Mouse (Mus musculus) heart, embryonic 10.5 days (tissue): ENCODE measurements at regions not wholly inside any gene's neighbourhood (a gene's known extent, or its start where the extent isn't known, plus 50 kb on each side); places are given as distances from the start of the nearest gene placed in this dataset.

Source experiments
- DNase-seq: peaks from one replicate; pipeline ENCODE4 v3.0.0-alpha.2; 2017; ENCODE audit warnings: low spot score
- H3K27ac ChIP-seq: fragments of 300-500 bp; sonication (generic); 2 replicates; pipeline ENCODE4 v1.5.1; 2016; ENCODE audit warnings: mild to moderate bottlenecking
- H3K27me3 ChIP-seq: fragments of 300-500 bp; sonication (generic); 2 replicates; pipeline ENCODE4 v1.6.1; 2016; ENCODE audit warnings: mild to moderate bottlenecking; ENCODE audit not compliant: poor library complexity, insufficient read depth, severe bottlenecking
- H3K36me3 ChIP-seq: fragments of 300-500 bp; sonication (generic); 2 replicates; pipeline ENCODE4 v1.6.1; 2016; ENCODE audit warnings: mild to moderate bottlenecking, moderate library complexity
- H3K4me1 ChIP-seq: fragments of 300-500 bp; sonication (generic); 2 replicates; pipeline ENCODE4 v1.6.1; 2016; ENCODE audit warnings: mild to moderate bottlenecking
- H3K4me3 ChIP-seq: fragments of 300-500 bp; sonication (generic); 2 replicates; pipeline ENCODE4 v1.5.1; 2016; ENCODE audit warnings: mild to moderate bottlenecking, moderate library complexity
- H3K9me3 ChIP-seq: fragments of 300-500 bp; sonication (generic); 2 replicates; pipeline ENCODE4 v1.6.1; 2016; ENCODE audit warnings: mild to moderate bottlenecking, moderate library complexity
- WGBS: fragments of 180-500 bp; shearing (Covaris S2); methylation state at CpG from one replicate; pipeline ENCODE4 v1.1.7; 2016; 5-methylcytosine and 5-hydroxymethylcytosine counted together

DNA sequence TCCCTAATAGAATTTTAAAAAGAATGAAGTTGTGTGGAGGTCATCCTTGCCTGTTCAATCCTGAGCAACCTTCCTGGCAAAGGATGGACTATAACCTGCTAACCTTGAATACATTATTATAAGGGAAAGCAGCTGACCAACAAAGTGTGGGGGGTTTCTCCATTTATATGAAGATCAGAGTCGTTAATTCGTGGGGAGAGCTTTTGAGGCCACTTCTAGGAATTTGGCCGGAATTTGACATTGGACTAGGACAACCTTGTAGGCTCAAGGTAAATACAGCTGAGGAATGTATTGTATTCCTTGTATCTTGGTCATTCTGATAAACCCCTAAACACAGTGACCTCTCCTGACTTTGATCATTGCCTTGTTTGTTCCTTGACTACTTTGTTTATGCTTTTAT is 56.9 kb downstream of the Klf4 start:
- Histone ChIP-seq H3K9me3 (no peaks in the 10 kb centered on the region), H3K27ac (no peak overlapping the region), H3K27me3 (no peaks in the 10 kb centered on the region), H3K4me3 (no peak overlapping the region), H3K36me3 (no peaks in the 10 kb centered on the region), H3K4me1 (peaks cover 37% of the 10 kb centered on the region)
- no peak for DNase-seq
- WGBS, result 80% methylated on average over 3 of the region's 3 CpGs

DNA sequence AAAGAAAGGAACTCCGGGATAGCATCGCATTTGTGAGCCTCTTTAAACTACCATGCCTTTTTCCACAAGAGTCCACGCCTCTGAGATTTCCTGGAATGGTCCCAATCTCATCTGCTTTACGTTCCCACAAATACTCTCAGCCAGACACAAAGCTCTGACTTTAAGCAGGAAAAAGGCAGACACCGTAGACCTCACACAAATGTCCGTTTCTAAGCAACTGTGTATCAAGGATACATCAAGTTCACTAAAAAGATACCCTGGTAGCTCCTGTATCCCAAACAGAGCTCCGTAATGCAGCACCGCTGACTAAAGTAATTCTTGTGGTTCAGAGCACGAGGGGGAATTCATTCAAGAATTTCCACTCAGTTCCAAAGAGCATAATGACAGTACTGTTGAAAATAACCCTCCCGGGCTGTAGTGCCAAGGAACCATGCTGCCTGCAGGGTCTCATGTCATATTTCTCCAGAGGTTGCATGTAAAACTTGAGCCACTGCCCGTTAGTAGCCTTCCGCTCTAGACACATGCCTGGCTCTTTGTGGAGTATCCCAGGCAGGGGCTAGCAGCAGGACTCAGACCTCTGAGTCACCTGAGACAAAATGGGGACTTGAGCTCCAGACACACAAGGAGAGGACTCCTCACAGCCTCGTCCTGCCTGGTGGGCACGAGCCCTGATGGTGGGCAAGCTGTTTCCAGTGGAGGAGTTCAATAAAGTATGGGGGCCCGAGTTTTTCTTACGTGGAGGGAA is 58.0 kb downstream of the Klf4 start:
- Histone ChIP-seq H3K9me3 (no peaks in the 10 kb centered on the region), H3K4me3 (no peak overlapping the region), H3K4me1 (peaks cover 34% of the 10 kb centered on the region), H3K27ac (no peak overlapping the region), H3K27me3 (no peaks in the 10 kb centered on the region), H3K36me3 (no peaks in the 10 kb centered on the region)
- WGBS, result 78% methylated on average over 16 of the region's 16 CpGs
- no peak for DNase-seq

DNA sequence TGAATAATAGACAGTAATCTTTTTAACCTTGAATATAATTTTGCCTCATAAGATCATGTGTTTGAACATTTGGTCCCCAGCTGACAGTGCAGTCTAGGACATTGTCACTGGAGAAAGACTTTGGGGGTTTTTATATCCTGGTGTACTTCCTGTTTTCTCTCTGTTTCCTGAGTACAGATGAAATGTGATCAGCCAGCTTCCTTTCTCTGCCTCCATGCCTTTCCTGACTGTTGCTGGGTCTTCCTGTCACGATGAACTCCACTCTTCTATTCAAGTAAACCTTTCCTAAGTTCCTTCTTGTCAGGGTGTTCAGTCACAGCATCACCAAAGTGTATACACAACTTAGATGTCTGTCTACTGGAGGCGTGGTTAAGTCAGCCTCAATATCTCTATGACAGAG is 59.6 kb downstream of the Klf4 start:
- 64% methylated on average over 2 of the region's 2 CpGs for WGBS
- Histone ChIP-seq H3K4me3 (no peak overlapping the region), H3K9me3 (no peaks in the 10 kb centered on the region), H3K36me3 (no peaks in the 10 kb centered on the region), H3K27me3 (no peaks in the 10 kb centered on the region), H3K4me1 (peaks cover 29% of the 10 kb centered on the region), H3K27ac (no peak overlapping the region)
- no peak for DNase-seq

DNA sequence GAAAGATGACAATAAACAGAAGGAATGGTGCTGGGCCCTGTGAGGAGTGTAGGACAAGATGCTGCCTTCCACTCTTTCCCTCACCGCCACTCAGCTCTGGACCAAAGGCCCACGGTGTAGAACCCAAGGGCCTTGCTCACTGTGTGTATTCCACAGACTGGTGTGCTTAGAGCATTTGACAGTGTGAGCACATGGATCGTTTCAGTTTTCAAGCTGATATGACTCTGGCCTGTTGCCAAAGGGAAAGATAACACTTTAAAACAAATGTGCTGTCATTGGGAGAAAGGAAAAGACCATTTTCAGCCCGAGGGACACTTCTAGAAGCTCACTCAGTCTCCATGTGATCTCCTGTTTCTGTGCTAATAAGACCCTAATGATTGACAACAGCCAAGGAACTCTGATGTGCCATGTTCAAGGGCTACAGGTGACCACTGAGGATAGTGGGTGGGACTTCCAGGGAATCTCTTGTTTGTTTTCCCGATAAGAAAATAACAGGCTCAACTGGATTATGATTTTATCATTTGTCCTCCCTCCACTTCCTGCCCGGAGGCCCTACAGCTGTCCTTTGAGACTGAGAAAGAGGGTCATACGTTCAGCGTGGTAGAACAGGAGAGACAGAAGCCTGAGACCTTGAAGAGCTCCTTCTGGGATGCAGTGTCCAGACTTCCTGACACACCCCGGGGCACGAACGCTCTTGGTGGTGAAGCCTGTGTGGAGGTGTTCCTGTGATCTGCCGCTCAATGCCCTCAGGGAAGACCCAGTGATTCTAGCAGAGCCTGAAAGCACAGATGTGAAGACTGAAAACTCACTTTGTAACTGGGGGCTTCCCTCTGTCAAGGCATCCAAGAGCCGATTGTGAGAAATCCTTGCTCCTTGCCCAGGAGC is 61.2 kb downstream of the Klf4 start:
- no peaks in the 10 kb centered on the region for H3K36me3 ChIP-seq
- H3K4me1 ChIP-seq, result peaks cover 24% of the 10 kb centered on the region
- peaks cover 5% of the 10 kb centered on the region; the same call in 1 of the 2 replicates for H3K27me3 ChIP-seq
- H3K27ac ChIP-seq, result peak overlapping the region; percentile 45
- no peaks in the 10 kb centered on the region for H3K9me3 ChIP-seq
- WGBS, result 60% methylated on average over 13 of the region's 13 CpGs
- no peak for DNase-seq
- no peak overlapping the region for H3K4me3 ChIP-seq

DNA sequence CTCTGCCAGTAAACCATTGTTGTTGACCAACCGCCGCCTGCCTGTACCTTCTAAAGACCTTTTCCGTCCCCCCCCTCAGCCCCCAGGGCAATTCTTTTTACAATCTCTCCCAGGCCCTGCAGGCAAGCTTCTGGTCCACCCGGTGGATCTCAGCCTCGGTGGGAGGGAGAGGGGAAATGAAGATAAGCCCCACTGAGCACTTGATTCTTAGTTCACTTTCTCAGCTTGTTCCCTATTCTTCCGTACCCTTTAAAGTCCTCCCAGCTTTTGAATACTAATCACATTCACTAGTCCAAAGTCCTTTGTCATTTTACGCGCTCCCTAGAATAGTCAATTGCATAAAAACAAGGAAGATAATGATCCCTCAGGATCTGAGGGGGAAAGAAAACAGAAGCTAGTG is 68.1 kb downstream of the Klf4 start:
- peaks cover 9% of the 10 kb centered on the region; the same call in 1 of the 2 replicates for H3K4me1 ChIP-seq
- H3K4me3 ChIP-seq, result no peak overlapping the region
- no peak for DNase-seq
- peaks cover 5% of the 10 kb centered on the region; the same call in 1 of the 2 replicates for H3K27me3 ChIP-seq
- H3K9me3 ChIP-seq, result no peaks in the 10 kb centered on the region
- H3K27ac ChIP-seq, result no peak overlapping the region
- WGBS, result 21% methylated on average over 8 of the region's 8 CpGs
- no peaks in the 10 kb centered on the region for H3K36me3 ChIP-seq

DNA sequence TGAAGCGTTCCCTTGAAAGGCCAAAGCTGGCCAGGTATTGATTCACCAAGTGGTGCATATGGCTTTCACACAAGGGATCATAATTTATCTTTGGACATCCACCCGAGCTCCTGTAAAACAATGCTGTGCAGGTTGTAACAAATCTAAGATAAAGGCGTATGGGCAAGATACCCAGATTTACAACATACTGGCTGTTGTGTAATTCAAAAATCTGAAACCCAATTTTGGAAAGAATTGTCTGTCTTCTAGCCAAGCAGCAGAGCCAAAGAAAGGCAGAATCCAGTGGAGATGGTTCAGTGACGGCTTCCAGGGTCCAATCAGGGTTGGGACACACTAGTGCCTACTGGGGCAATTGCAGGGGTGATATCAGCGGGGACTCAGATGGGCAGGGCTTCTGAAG is 70.3 kb downstream of the Klf4 start:
- Histone ChIP-seq H3K4me3 (no peak overlapping the region), H3K27me3 (peaks cover 4% of the 10 kb centered on the region; the same call in 1 of the 2 replicates), H3K36me3 (no peaks in the 10 kb centered on the region), H3K9me3 (no peaks in the 10 kb centered on the region), H3K4me1 (peaks cover 5% of the 10 kb centered on the region; the same call in 1 of the 2 replicates), H3K27ac (no peak overlapping the region)
- 81% methylated on average over 5 of the region's 5 CpGs for WGBS
- DNase-seq, result no peak

DNA sequence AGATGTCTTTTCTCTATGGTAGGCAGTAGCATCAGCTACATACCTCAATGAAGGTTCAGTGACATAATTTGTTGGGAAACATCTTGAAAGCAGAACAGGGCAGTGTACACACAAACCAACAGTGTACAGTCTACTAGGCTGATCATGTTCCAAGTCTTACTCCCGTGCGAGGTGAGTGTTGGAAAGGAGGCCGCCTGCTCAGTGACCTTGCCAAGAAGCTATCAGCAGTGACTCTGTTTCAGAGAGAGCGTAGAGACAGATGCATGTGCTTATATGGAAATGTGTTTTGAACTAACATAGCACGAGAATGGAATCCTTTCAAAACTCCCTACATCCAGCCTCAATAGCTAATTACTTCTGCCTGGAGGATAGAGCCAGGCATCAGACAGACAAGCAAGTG is 78.4 kb downstream of the Klf4 start:
- no peaks in the 10 kb centered on the region for H3K4me1 ChIP-seq
- no peaks in the 10 kb centered on the region for H3K9me3 ChIP-seq
- no peaks in the 10 kb centered on the region for H3K36me3 ChIP-seq
- no peak overlapping the region for H3K27ac ChIP-seq
- no peak overlapping the region for H3K4me3 ChIP-seq
- WGBS, result 47% methylated on average over 5 of the region's 5 CpGs
- DNase-seq, result no peak
- no peaks in the 10 kb centered on the region for H3K27me3 ChIP-seq

DNA sequence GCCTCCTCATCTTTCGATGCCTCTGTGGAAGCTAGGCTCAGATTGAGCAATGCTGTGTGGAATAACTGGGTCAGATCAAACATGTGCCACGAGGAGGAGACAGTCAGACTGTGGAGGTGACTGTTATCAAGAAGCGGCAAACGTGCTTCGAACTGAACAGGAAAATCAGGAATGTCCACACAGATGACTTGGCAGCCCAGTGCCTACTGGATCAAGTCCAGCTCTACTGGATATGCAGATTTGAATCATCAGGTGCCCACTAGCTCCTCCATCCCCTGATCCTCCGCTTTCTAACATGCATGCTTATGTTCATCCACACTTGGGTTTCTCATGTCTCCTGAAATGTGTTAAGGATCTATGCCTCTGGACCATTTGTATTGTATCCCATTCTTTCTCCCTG is 79.7 kb downstream of the Klf4 start:
- H3K27me3 ChIP-seq, result no peaks in the 10 kb centered on the region
- H3K4me3 ChIP-seq, result no peak overlapping the region
- WGBS, result 74% methylated on average over 6 of the region's 6 CpGs
- H3K36me3 ChIP-seq, result no peaks in the 10 kb centered on the region
- no peak overlapping the region for H3K27ac ChIP-seq
- H3K4me1 ChIP-seq, result no peaks in the 10 kb centered on the region
- no peaks in the 10 kb centered on the region for H3K9me3 ChIP-seq
- no peak for DNase-seq

DNA sequence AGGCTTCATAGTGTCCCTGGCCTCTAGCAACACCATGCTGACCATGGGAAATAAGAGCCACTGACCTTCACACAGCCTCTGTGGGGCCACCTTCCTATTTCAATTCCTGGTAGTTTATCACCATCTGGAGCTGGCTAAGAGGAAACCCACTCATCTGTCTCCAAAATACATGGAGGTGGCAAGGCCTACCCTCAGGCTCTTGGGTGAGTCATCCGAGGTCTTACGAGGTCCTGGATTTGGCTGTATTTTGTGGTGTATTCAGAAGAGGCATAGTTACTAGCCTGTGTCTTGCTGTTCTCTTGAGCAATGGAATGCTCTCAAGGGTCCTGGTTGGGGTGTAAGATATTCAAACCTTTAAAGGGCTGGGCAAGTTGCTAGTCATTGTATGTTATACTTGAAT is 80.6 kb downstream of the Klf4 start:
- DNase-seq, result no peak
- 89% methylated on average over 2 of the region's 2 CpGs for WGBS
- Histone ChIP-seq H3K9me3 (no peaks in the 10 kb centered on the region), H3K27me3 (no peaks in the 10 kb centered on the region), H3K4me3 (no peak overlapping the region), H3K4me1 (no peaks in the 10 kb centered on the region), H3K36me3 (no peaks in the 10 kb centered on the region), H3K27ac (no peak overlapping the region)

DNA sequence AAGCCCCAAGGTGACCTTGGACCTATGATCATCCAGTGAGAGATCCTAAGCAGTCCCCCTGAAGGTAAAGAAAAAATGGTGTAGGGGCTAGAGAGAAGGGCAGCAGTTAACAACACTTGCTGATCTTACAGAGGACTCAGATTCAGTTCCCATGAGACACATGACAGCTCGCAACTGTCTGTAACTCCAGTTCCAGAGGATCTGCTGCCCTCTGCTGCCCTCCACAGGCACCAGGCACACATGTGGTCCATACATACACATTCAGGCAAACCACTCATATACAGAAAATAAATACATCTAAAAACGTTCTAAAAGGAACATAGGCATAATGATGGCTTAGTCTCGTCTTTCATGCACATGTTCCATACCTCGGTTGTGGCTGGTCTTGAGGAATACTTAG is 81.2 kb downstream of the Klf4 start:
- 69% methylated on average over 4 of the region's 4 CpGs for WGBS
- Histone ChIP-seq H3K9me3 (no peaks in the 10 kb centered on the region), H3K27me3 (no peaks in the 10 kb centered on the region), H3K27ac (no peak overlapping the region), H3K4me3 (no peak overlapping the region), H3K4me1 (no peaks in the 10 kb centered on the region), H3K36me3 (no peaks in the 10 kb centered on the region)
- no peak for DNase-seq

DNA sequence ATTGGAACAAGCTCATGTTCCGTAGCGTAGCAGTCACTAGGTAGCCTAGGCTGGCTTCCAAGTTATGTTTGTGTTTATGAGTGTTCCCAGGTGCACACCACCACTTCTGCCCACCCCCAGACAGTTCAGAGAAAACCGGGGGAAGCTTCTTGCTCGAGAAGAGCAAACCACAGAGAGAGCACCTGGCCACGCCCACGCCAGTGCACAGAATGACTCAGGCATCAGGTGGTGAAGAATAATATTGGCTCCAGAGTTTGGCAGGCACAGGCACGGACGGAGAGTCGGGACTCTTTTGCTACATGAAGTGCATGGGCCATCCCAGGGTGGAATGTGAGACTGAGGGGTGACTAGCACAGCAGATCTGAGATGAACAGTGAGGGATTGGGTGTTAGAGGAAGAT is 88.8 kb downstream of the Klf4 start:
- DNase-seq, result no peak
- no peaks in the 10 kb centered on the region for H3K4me1 ChIP-seq
- WGBS, result 78% methylated on average over 9 of the region's 9 CpGs
- no peaks in the 10 kb centered on the region for H3K9me3 ChIP-seq
- H3K27ac ChIP-seq, result no peak overlapping the region
- H3K27me3 ChIP-seq, result no peaks in the 10 kb centered on the region; the same call in 1 of the 2 replicates
- H3K36me3 ChIP-seq, result no peaks in the 10 kb centered on the region
- H3K4me3 ChIP-seq, result no peak overlapping the region

DNA sequence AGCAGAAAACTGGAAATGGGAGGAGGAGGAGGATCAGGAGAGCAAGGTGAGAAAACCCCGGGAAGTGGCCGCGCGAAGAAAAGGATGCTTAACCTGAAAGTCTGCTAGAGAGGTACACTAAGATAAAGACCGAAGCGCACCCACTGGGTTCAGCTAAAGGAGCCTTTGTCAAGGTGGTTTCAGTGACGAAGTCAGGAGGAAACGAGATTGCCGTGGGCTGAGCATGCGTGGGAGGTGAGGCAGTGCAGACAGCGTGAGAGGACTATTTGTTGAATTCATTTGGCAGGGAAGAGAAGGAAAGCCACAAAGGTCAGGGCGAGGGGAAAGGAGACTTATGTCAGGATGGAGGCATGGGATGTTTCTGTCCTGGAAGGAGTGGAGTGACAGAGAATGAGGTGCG is 90.2 kb downstream of the Klf4 start:
- Histone ChIP-seq H3K4me1 (no peaks in the 10 kb centered on the region), H3K27me3 (no peaks in the 10 kb centered on the region; the same call in 1 of the 2 replicates), H3K9me3 (no peaks in the 10 kb centered on the region), H3K4me3 (no peak overlapping the region), H3K27ac (no peak overlapping the region), H3K36me3 (no peaks in the 10 kb centered on the region)
- DNase-seq, result no peak
- WGBS, result 64% methylated on average over 13 of the region's 13 CpGs
